Mouse (Mus musculus): ENCODE measurements around the gene Bcr. TPM values are rescaled to one million over a fixed set of nuclear protein-coding genes. Genes with fewer than 3 reads are reported as not detected.

The Bcr gene
- polyA plus RNA-seq, 1 experiment = 20.8 TPM

GRCm38 (mm10) chr10:75221936-75222610 lies 161.7 kb downstream of the Bcr start:
- H3K9me3 ChIP-seq = peaks cover 10% of the 10 kb centered on the region
- TF ChIP-seq GATA1 (IDR thresholded peaks at IDR 0.05; ENCODE audit: borderline replicate concordance, low read length) (no peak), FLI1 (IDR thresholded peaks at IDR 0.05; ENCODE audit: low read length) (no peak)
- H3K4me1 ChIP-seq = peaks cover 49% of the 10 kb centered on the region
- H3K27me3 ChIP-seq (replicated peaks) = no peaks in the 10 kb centered on the region
- H3K36me3 ChIP-seq (replicated peaks; ENCODE audit: low read length) = peaks cover 10% of the 10 kb centered on the region
- no peak overlapping the region for H3K4me3 ChIP-seq (replicated peaks)

GRCm38 (mm10) chr10:75222611-75222998 lies 162.2 kb downstream of the Bcr start:
- TF ChIP-seq FLI1 (IDR thresholded peaks at IDR 0.05; ENCODE audit: low read length) (no peak), GATA1 (IDR thresholded peaks at IDR 0.05; ENCODE audit: borderline replicate concordance, low read length) (no peak)
- Histone ChIP-seq H3K36me3 (replicated peaks; ENCODE audit: low read length) (peaks cover 5% of the 10 kb centered on the region), H3K9me3 (peaks cover 5% of the 10 kb centered on the region), H3K27me3 (replicated peaks) (no peaks in the 10 kb centered on the region), H3K4me1 (peaks cover 53% of the 10 kb centered on the region), H3K4me3 (replicated peaks) (no peak overlapping the region)

GRCm38 (mm10) chr10:75224154-75224553 lies 163.8 kb downstream of the Bcr start:
- Histone ChIP-seq H3K27me3 (replicated peaks) (no peaks in the 10 kb centered on the region), H3K9me3 (no peaks in the 10 kb centered on the region), H3K4me3 (replicated peaks) (no peak overlapping the region), H3K36me3 (replicated peaks; ENCODE audit: low read length) (peaks cover 12% of the 10 kb centered on the region), H3K4me1 (peaks cover 53% of the 10 kb centered on the region)
- TF ChIP-seq FLI1 (IDR thresholded peaks at IDR 0.05; ENCODE audit: low read length) = no peak
- no peak for TF ChIP-seq GATA1 (IDR thresholded peaks at IDR 0.05; ENCODE audit: borderline replicate concordance, low read length)

- no peaks in the 10 kb centered on the region for H3K9me3 ChIP-seq
- no peak overlapping the region for H3K4me3 ChIP-seq (replicated peaks)
- peaks cover 50% of the 10 kb centered on the region for H3K4me1 ChIP-seq
- TF ChIP-seq GATA1 (IDR thresholded peaks at IDR 0.05; ENCODE audit: borderline replicate concordance, low read length) (no peak), FLI1 (IDR thresholded peaks at IDR 0.05; ENCODE audit: low read length) (no peak)
- H3K27me3 ChIP-seq (replicated peaks) = no peaks in the 10 kb centered on the region
- H3K36me3 ChIP-seq (replicated peaks; ENCODE audit: low read length) = peaks cover 17% of the 10 kb centered on the region
Observed at GRCm38 (mm10) chr10:75224630-75225029, 164.2 kb downstream of the Bcr start.

- Histone ChIP-seq H3K9me3 (no peaks in the 10 kb centered on the region), H3K36me3 (replicated peaks; ENCODE audit: low read length) (peaks cover 44% of the 10 kb centered on the region), H3K27me3 (replicated peaks) (no peaks in the 10 kb centered on the region), H3K4me3 (replicated peaks) (no peak overlapping the region), H3K4me1 (peaks cover 46% of the 10 kb centered on the region)
- TF ChIP-seq FLI1 (IDR thresholded peaks at IDR 0.05; ENCODE audit: low read length) (no peak), GATA1 (IDR thresholded peaks at IDR 0.05; ENCODE audit: borderline replicate concordance, low read length) (no peak)
Observed at GRCm38 (mm10) chr10:75227381-75227780, 167.0 kb downstream of the Bcr start.

- H3K4me1 ChIP-seq = peaks cover 41% of the 10 kb centered on the region
- no peak for TF ChIP-seq GATA1 (IDR thresholded peaks at IDR 0.05; ENCODE audit: borderline replicate concordance, low read length)
- TF ChIP-seq FLI1 (IDR thresholded peaks at IDR 0.05; ENCODE audit: low read length) = no peak
- H3K9me3 ChIP-seq = no peaks in the 10 kb centered on the region
- H3K4me3 ChIP-seq (replicated peaks) = no peak overlapping the region
- peaks cover 68% of the 10 kb centered on the region for H3K36me3 ChIP-seq (replicated peaks; ENCODE audit: low read length)
- no peaks in the 10 kb centered on the region for H3K27me3 ChIP-seq (replicated peaks)
Observed at GRCm38 (mm10) chr10:75230572-75230971, 170.2 kb downstream of the Bcr start.

- Histone ChIP-seq H3K36me3 (replicated peaks; ENCODE audit: low read length) (peaks cover 78% of the 10 kb centered on the region), H3K27me3 (replicated peaks) (no peaks in the 10 kb centered on the region), H3K4me3 (replicated peaks) (no peak overlapping the region), H3K4me1 (peaks cover 33% of the 10 kb centered on the region), H3K9me3 (no peaks in the 10 kb centered on the region)
- no peak for TF ChIP-seq GATA1 (IDR thresholded peaks at IDR 0.05; ENCODE audit: borderline replicate concordance, low read length)
- TF ChIP-seq FLI1 (IDR thresholded peaks at IDR 0.05; ENCODE audit: low read length) = no peak
Observed at GRCm38 (mm10) chr10:75231876-75232275, 171.5 kb downstream of the Bcr start.

- TF ChIP-seq GATA1 (IDR thresholded peaks at IDR 0.05; ENCODE audit: borderline replicate concordance, low read length) (no peak), FLI1 (IDR thresholded peaks at IDR 0.05; ENCODE audit: low read length) (no peak)
- Histone ChIP-seq H3K4me3 (replicated peaks) (no peak overlapping the region), H3K9me3 (no peaks in the 10 kb centered on the region), H3K27me3 (replicated peaks) (no peaks in the 10 kb centered on the region), H3K36me3 (replicated peaks; ENCODE audit: low read length) (peaks cover 85% of the 10 kb centered on the region), H3K4me1 (peaks cover 28% of the 10 kb centered on the region)
Observed at GRCm38 (mm10) chr10:75232612-75233155, 172.3 kb downstream of the Bcr start.

- Histone ChIP-seq H3K4me1 (peaks cover 28% of the 10 kb centered on the region), H3K27me3 (replicated peaks) (no peaks in the 10 kb centered on the region), H3K4me3 (replicated peaks) (no peak overlapping the region), H3K36me3 (replicated peaks; ENCODE audit: low read length) (peaks cover 82% of the 10 kb centered on the region), H3K9me3 (no peaks in the 10 kb centered on the region)
- TF ChIP-seq GATA1 (IDR thresholded peaks at IDR 0.05; ENCODE audit: borderline replicate concordance, low read length) = no peak
- TF ChIP-seq FLI1 (IDR thresholded peaks at IDR 0.05; ENCODE audit: low read length) = no peak
Observed at GRCm38 (mm10) chr10:75233489-75233888, 173.1 kb downstream of the Bcr start.

Other genes starting within 250 kb of the Bcr start
- 224 and 350 TPM in 2 replicates for gene Gnaz, start 93.4 kb upstream of the Bcr start, polyA plus RNA-seq (2012; ENCODE audit: insufficient read depth, low replicate concordance)
- not detected in 2 replicates for gene Rsph14, start 28.0 kb upstream of the Bcr start, polyA plus RNA-seq (2012; ENCODE audit: insufficient read depth, low replicate concordance)
- 0.85 and 5.4 TPM in 2 replicates for gene Rab36, start 23.5 kb upstream of the Bcr start, polyA plus RNA-seq (2012; ENCODE audit: insufficient read depth, low replicate concordance)
- gene Specc1l, start 151.5 kb downstream of the Bcr start, polyA plus RNA-seq (2012; ENCODE audit: insufficient read depth, low replicate concordance) = 1.5 and 2.5 TPM in 2 replicates